Mouse (Mus musculus) liver, postnatal 0 days (tissue): ENCODE data around the gene Hsp90ab1.

Experiments used
- CTCF ChIP-seq: sonication (generic); IDR thresholded peaks from 2 replicates; pipeline ENCODE4 v1.5.1; 2016; ENCODE audit warnings: antibody characterized with exemption, low read depth
- EP300 ChIP-seq: IDR thresholded peaks from 2 replicates; pipeline ENCODE4 v1.6.1; 2016; ENCODE audit warnings: antibody characterized with exemption, low read depth, mild to moderate bottlenecking

- TF ChIP-seq CTCF (no peak), EP300 (no peak)
Observed at GRCm38 (mm10) chr17:45544001-45544872, 28.8 kb downstream of the Hsp90ab1 start.
